Mouse (Mus musculus) cerebellum, postnatal 10 days (tissue): Measurements from ENCODE around the gene Hsf2.
"Not testable (repeated sequence)": the region's sequence is repeated elsewhere in the genome, so short reads cannot be mapped to it uniquely, and the experiment has no call there.

Experiments
- DNase-seq, 2 experiments: peaks; one replicate each; pipeline ENCODE4 v3.0.0; 2021; ENCODE audit warnings: mixed read lengths in 2 of 2

The Hsf2 gene

DNA sequence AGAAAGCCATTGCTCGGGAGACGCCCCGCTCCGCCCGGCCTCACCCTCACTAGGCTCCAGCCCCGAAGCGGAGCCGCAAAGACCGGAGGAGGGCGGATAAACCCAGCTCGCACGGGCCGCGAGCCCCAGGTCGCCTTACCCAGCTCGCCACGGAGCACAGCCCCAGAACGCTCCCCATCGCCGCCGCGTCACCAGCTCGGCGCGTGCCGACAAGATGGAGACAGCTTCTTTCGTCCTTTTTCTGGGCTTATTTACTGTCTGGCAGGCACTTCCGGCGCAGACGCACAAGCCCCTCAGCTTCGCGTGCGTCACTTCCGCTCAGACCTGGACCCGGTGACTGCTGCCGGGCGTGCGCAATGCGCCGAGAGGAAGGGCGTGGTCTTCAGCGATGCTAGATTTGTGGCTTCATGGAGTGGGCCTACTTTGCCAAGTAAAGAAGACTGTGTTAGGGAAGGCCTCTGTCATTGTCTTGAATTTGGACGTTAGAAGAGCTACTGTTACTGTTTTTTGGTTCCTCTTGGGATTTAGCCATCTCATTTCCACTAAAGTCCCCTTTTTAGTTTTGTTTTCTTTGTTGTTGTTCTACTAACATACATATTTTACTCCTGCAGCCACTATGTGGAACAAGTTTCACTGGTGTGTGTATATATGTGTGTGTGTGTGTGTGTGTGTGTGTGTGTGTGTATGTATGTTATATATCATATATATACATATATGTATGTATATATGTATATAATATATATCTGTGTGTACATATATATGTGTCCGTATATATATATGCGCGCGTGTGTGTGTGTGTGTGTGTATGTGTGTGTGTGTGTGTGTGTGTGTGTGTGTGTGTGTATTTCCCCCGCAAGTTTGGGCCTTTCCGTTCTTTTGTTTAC lies 46.3 kb downstream of the Hsf2 start, which contains the start of gene Serinc1:
Serinc1 (minus strand) TSS at position 313 of the 884 bp plus-strand sequence.
- peak; percentile 97 to 98 for DNase-seq

DNA sequence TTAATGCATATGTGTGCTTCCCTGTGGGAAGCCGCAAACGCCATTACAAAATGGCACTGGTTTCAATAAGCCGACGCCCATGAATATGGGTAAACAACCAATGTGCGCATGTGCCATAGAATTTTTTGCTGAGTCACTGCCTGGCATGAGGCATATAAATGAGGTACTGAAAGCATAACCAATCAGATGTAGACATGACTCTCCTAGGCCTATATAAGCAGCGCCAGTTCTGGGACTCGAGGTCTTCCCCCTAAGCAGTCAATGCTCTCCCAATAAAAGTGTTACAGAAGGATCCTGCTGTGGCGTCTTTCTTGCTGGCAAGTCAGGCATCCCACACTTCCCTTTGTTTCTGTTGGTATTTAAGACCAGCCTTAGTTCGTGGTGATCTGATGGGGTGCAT lies 57.7 kb downstream of the Hsf2 start:
- not testable (repeated sequence) for DNase-seq

DNA sequence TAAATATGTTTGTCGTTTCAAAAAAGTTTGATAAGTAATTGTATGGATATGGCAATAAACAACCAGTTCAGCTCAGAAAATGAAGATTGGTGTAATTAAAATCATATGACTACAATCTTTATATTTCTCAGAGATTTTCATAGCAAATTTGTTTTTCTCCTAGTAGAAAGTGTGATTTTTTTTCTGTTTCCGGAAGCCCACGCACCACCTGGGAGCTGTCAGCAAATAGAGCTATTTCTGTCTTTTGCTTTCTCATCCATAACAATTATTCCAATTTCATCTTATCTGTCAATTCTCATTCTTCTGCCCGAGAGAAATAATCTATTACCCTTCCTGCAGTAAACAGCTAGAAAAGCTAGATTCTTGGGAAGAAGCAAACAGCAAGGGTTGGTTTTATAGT lies 63.4 kb downstream of the Hsf2 start:
- DNase-seq = no peak

DNA sequence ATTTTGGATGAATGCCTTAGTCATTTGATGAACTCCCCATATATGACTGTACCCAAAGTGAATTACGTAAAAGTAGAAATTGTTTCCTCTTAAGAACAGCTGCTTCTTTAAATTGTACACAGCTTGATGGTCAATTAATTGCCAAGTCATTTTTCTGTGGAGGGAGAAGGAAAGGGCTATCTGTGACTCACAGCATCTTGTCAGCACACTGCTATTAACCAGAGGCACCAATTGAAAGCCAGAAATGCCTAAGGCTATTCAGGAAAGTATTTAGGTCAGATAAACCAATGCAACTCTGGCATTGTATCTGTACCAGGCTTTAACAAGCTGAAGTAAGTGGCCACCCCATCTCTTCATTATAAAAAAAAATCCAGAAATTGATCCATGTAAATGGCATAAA lies 67.5 kb downstream of the Hsf2 start:
- no peak for DNase-seq

DNA sequence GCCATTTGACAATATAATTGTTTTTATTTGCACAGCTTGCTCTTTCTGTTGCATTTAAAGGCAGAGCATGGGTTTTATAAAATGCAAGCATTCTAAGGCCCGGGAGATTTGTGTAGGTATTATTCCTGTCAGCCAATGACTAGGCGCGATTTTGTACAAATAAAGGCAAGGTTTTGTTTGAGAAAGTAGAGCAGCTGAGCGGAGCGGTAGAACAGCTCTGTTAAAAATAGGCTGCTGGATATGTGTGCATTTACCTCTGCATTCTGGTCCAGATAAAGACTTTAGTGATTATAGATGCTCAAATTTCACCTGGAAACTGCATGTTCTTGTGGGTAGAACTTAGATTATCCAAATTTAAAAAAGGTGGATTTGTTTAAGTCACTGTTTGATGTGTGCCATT lies 71.4 kb downstream of the Hsf2 start:
- DNase-seq = no peak
